Mouse (Mus musculus) liver, adult 2 months (tissue): ENCODE results near the gene Nol11. TPM values are rescaled to one million over a fixed set of nuclear protein-coding genes. Genes with fewer than 3 reads are reported as not detected.
A peak's percentile ranks its signal among the peaks of the same experiment; 100 is the strongest.

Source experiments
- DNase-seq: peaks from one replicate; pipeline ENCODE4 v3.0.0-alpha.2; 2011; ENCODE audit warnings: low read depth, low spot score; ENCODE audit errors: extremely low read depth
- H3K27ac ChIP-seq: fragments of 200-500 bp; replicated peaks from 2 replicates; pipeline ENCODE4 v1.5.1; 2012; ENCODE audit warnings: low read depth, mild to moderate bottlenecking, control low read depth, inconsistent platforms, low read length; ENCODE audit not compliant: insufficient read depth
- H3K27me3 ChIP-seq: fragments of 200-500 bp; 2 replicates; pipeline ENCODE4 v1.6.1; 2012; ENCODE audit warnings: mild to moderate bottlenecking, moderate library complexity, low read length, inconsistent platforms; ENCODE audit not compliant: control insufficient read depth, insufficient read depth
- H3K36me3 ChIP-seq: fragments of 200-500 bp; 2 replicates; pipeline ENCODE4 v1.6.1; 2012; ENCODE audit warnings: low read length, inconsistent platforms; ENCODE audit not compliant: control insufficient read depth, insufficient read depth
- H3K4me1 ChIP-seq: fragments of 200-500 bp; 2 replicates; pipeline ENCODE4 v1.6.1; 2011; ENCODE audit warnings: low read length; ENCODE audit not compliant: control insufficient read depth, insufficient read depth
- H3K4me3 ChIP-seq: fragments of 200-500 bp; 2 replicates; pipeline ENCODE4 v1.5.1; 2011; ENCODE audit warnings: low read depth, mild to moderate bottlenecking, control low read depth, low read length, moderate library complexity; ENCODE audit not compliant: insufficient read depth
- H3K79me2 ChIP-seq: fragments of 200-500 bp; 2 replicates; pipeline ENCODE4 v1.6.1; 2012; ENCODE audit warnings: inconsistent platforms, mild to moderate bottlenecking, low read length, moderate library complexity; ENCODE audit not compliant: control insufficient read depth, insufficient read depth
- H3K9ac ChIP-seq: fragments of 200-500 bp; 2 replicates; pipeline ENCODE4 v1.6.1; 2012; ENCODE audit warnings: low read depth, mild to moderate bottlenecking, control low read depth, inconsistent platforms, low read length
- CTCF ChIP-seq: fragments of 200-500 bp; IDR thresholded peaks from 2 replicates; pipeline ENCODE4 v1.5.1; 2011; ENCODE audit warnings: low read depth, low read length, control low read depth
- POLR2A ChIP-seq: fragments of 200-500 bp; IDR thresholded peaks from 2 replicates; pipeline ENCODE4 v1.6.1; 2011; ENCODE audit warnings: low read length, control low read depth; ENCODE audit not compliant: insufficient read depth; ENCODE audit errors: extremely low read depth
- WGBS: fragments of 180-500 bp; shearing (Covaris S2); methylation state at CpG from one replicate; pipeline ENCODE4 v1.1.7; 2018; 5-methylcytosine and 5-hydroxymethylcytosine counted together
- polyA plus RNA-seq: library from polyadenylated mRNA; depleted of rRNA; stranded (reverse); fragments of >200 nt; gene quantifications from 2 replicates; pipeline ENCODE4 v1.2.3, GENCODE M21; 2012
- total RNA-seq: library from RNA; depleted of rRNA; stranded (reverse); fragments of >200 nt; gene quantifications from 2 replicates; pipeline ENCODE4 v1.2.3, GENCODE M21; 2014

The Nol11 gene
- total and polyA plus RNA-seq, 2 experiments = 4.6 to 9.0 TPM

GRCm38 (mm10) chr11:107183777-107184176 lies 5.4 kb downstream of the Nol11 start:
- no peak for TF ChIP-seq CTCF
- TF ChIP-seq POLR2A = no peak
- peaks cover 38% of the 10 kb centered on the region for H3K36me3 ChIP-seq
- H3K4me1 ChIP-seq = peaks cover 2% of the 10 kb centered on the region; the same call in 1 of the 2 replicates
- H3K27me3 ChIP-seq = no peaks in the 10 kb centered on the region
- DNase-seq = no peak
- no peak overlapping the region for H3K27ac ChIP-seq
- H3K4me3 ChIP-seq = no peak overlapping the region
- H3K79me2 ChIP-seq = peaks cover 7% of the 10 kb centered on the region; the same call in 1 of the 2 replicates
- H3K9ac ChIP-seq = no peak overlapping the region
- WGBS = 91% methylated on average over 8 of the region's 8 CpGs

- Histone ChIP-seq H3K27me3 (no peaks in the 10 kb centered on the region), H3K4me1 (no peaks in the 10 kb centered on the region), H3K27ac (no peak overlapping the region), H3K9ac (no peak overlapping the region), H3K4me3 (no peak overlapping the region), H3K79me2 (no peaks in the 10 kb centered on the region), H3K36me3 (peaks cover 1% of the 10 kb centered on the region)
- 74% methylated on average over 4 of the region's 4 CpGs for WGBS
- no peak for DNase-seq
- no peak for TF ChIP-seq POLR2A
- no peak for TF ChIP-seq CTCF
These were observed 28.0 kb downstream of the Nol11 start for GRCm38 (mm10) chr11:107161215-107161614.

GRCm38 (mm10) chr11:107159034-107159433 lies 30.1 kb downstream of the Nol11 start:
- TF ChIP-seq POLR2A (no peak), CTCF (peak; percentile 48)
- no peaks in the 10 kb centered on the region for H3K27me3 ChIP-seq
- no peaks in the 10 kb centered on the region for H3K36me3 ChIP-seq
- no peak overlapping the region for H3K27ac ChIP-seq
- no peaks in the 10 kb centered on the region for H3K4me1 ChIP-seq
- DNase-seq = peak; percentile 27
- no peak overlapping the region for H3K9ac ChIP-seq
- no peak overlapping the region for H3K4me3 ChIP-seq
- WGBS = 73% methylated on average over 1 of the region's 1 CpGs
- H3K79me2 ChIP-seq = no peaks in the 10 kb centered on the region

- no peak overlapping the region for H3K27ac ChIP-seq
- H3K4me1 ChIP-seq = no peaks in the 10 kb centered on the region
- 74% methylated on average over 5 of the region's 5 CpGs for WGBS
- TF ChIP-seq POLR2A (no peak), CTCF (no peak)
- H3K79me2 ChIP-seq = no peaks in the 10 kb centered on the region
- no peaks in the 10 kb centered on the region for H3K27me3 ChIP-seq
- no peaks in the 10 kb centered on the region for H3K36me3 ChIP-seq
- no peak overlapping the region for H3K4me3 ChIP-seq
- H3K9ac ChIP-seq = no peak overlapping the region
- no peak for DNase-seq
These were observed 32.1 kb downstream of the Nol11 start for GRCm38 (mm10) chr11:107156977-107157642.

GRCm38 (mm10) chr11:107155292-107155691 lies 33.9 kb downstream of the Nol11 start:
- Histone ChIP-seq H3K4me3 (no peak overlapping the region), H3K27me3 (no peaks in the 10 kb centered on the region), H3K36me3 (no peaks in the 10 kb centered on the region), H3K79me2 (no peaks in the 10 kb centered on the region), H3K27ac (no peak overlapping the region), H3K4me1 (no peaks in the 10 kb centered on the region), H3K9ac (no peak overlapping the region)
- 90% methylated on average over 5 of the region's 5 CpGs for WGBS
- no peak for DNase-seq
- TF ChIP-seq CTCF (no peak), POLR2A (no peak)

- no peak for DNase-seq
- TF ChIP-seq CTCF = no peak
- no peak for TF ChIP-seq POLR2A
- no peak overlapping the region for H3K27ac ChIP-seq
- H3K27me3 ChIP-seq = no peaks in the 10 kb centered on the region
- no peaks in the 10 kb centered on the region for H3K36me3 ChIP-seq
- H3K4me3 ChIP-seq = no peak overlapping the region
- no peaks in the 10 kb centered on the region for H3K79me2 ChIP-seq
- H3K9ac ChIP-seq = no peak overlapping the region
- 73% methylated on average over 7 of the region's 7 CpGs for WGBS
- H3K4me1 ChIP-seq = no peaks in the 10 kb centered on the region
These were observed 34.8 kb downstream of the Nol11 start for GRCm38 (mm10) chr11:107154431-107154830.
